Mouse (Mus musculus) spleen, adult 2 months (tissue): ENCODE data around the gene Sf3a2.

Source experiments
- CTCF ChIP-seq: fragments of 200-500 bp; IDR thresholded peaks from 2 replicates; pipeline ENCODE4 v1.5.1; 2011; ENCODE audit warnings: mild to moderate bottlenecking, inconsistent platforms; ENCODE audit not compliant: insufficient read depth, insufficient read length, insufficient replicate concordance; ENCODE audit errors: extremely low read depth
- POLR2A ChIP-seq: fragments of 200-500 bp; IDR thresholded peaks from 2 replicates; pipeline ENCODE4 v1.6.1; 2011; ENCODE audit warnings: low read depth, low read length, inconsistent platforms

GRCm38 (mm10) chr10:80832818-80833217, 34.8 kb downstream of the Sf3a2 start:
- no peak for TF ChIP-seq POLR2A
- TF ChIP-seq CTCF = no peak
